Mouse (Mus musculus) layer of hippocampus, postnatal 25 days (tissue): Measurements from ENCODE around the gene Pld4. TPM values are rescaled to one million over a fixed set of nuclear protein-coding genes. Genes with fewer than 3 reads are reported as not detected.

Experiments
- DNase-seq, 2 experiments: peaks; one replicate each; pipeline ENCODE4 v3.0.0; 2022; ENCODE audit warnings: mixed read lengths in 2 of 2, low spot score in 1 of 2; ENCODE audit errors: extremely low spot score in 1 of 2
- total RNA-seq, 2 experiments: library from RNA; stranded (reverse); gene quantifications; 2 replicates each; pipeline ENCODE4 v1.2.3; 2021

Gene Pld4
- total RNA-seq, 2 experiments from 2014 or later, result 11.1 to 11.9 TPM

GRCm38 (mm10) chr12:112764141-112764540, 3.7 kb downstream of the Pld4 start:
- DNase-seq, result no peak

- DNase-seq, result no peak
These were observed 4.5 kb downstream of the Pld4 start for GRCm38 (mm10) chr12:112764991-112765390.

GRCm38 (mm10) chr12:112766586-112766985, 6.1 kb downstream of the Pld4 start:
- no peak for DNase-seq

- DNase-seq, result no peak
These were observed 6.8 kb downstream of the Pld4 start for GRCm38 (mm10) chr12:112767036-112767890.

GRCm38 (mm10) chr12:112768166-112768565, 7.7 kb downstream of the Pld4 start:
- DNase-seq, result no peak

GRCm38 (mm10) chr12:112769031-112769430, 8.6 kb downstream of the Pld4 start:
- DNase-seq, result no peak

- DNase-seq, result no peak
These were observed 9.3 kb downstream of the Pld4 start for GRCm38 (mm10) chr12:112769751-112770150.

- no peak for DNase-seq
These were observed 9.9 kb downstream of the Pld4 start for GRCm38 (mm10) chr12:112770396-112770795.

- no peak for DNase-seq
These were observed 11.9 kb downstream of the Pld4 start for GRCm38 (mm10) chr12:112772306-112772705.

GRCm38 (mm10) chr12:112773366-112773765, 12.9 kb downstream of the Pld4 start:
- no peak for DNase-seq

- no peak for DNase-seq
These were observed 13.6 kb downstream of the Pld4 start for GRCm38 (mm10) chr12:112774026-112774425.

- no peak for DNase-seq
These were observed 14.0 kb downstream of the Pld4 start for GRCm38 (mm10) chr12:112774481-112774880.

GRCm38 (mm10) chr12:112791026-112791425, 30.6 kb downstream of the Pld4 start:
- DNase-seq, result no peak

- no peak for DNase-seq
These were observed 33.3 kb downstream of the Pld4 start for GRCm38 (mm10) chr12:112793601-112794355.

GRCm38 (mm10) chr12:112794356-112794816, 33.9 kb downstream of the Pld4 start:
- DNase-seq, result no peak

GRCm38 (mm10) chr12:112794998-112795397, 34.5 kb downstream of the Pld4 start:
- no peak for DNase-seq

GRCm38 (mm10) chr12:112795466-112796104, 35.1 kb downstream of the Pld4 start:
- DNase-seq, result no peak

- no peak for DNase-seq
These were observed 36.4 kb downstream of the Pld4 start for GRCm38 (mm10) chr12:112796551-112797510.

GRCm38 (mm10) chr12:112797672-112798331, 37.3 kb downstream of the Pld4 start:
- peak in 1 of 2 experiments; percentile 35 for DNase-seq
